Comparison of ENCODE assay signal across 26 mouse cellular contexts in the genomic region with DNA sequence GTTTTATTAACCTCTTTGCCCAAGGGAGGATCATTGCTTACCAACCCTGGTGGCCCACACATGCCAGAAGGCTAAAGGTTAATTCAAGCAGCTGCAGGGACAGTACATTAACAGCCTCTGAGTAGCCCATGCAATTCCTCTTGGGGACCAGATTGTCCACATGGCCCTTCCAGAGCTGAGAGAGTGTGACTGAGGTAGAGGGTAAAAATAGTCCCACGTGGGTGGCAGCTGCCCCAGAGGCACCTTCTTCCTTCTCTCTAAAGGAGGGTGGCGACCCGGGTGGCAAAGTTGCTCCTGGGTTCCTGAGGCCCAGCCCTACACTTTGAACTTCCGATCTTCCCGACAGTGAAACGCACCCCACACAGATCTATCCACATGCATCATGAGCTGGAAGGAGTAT. TPM values are rescaled to one million over a fixed set of nuclear protein-coding genes. Genes with fewer than 3 reads are reported as not detected.
"Had no signal": no experiment of that assay in that cellular context is flagged by ENCODE, and none has a peak within 500 bp of the region (broad histone marks: within the 10 kb centered on the region; RNA-seq: fewer than 3 reads in every experiment).

No protein-coding gene starts in this region.

- H3K27ac ChIP-seq: intestine, embryonic 15.5 days; left cerebral cortex, adult 2 months; limb, embryonic 13.5 days; liver, embryonic 13.5 days; macrophage; midbrain, embryonic 10.5 days; neural tube, embryonic 12.5 days; neural tube, embryonic 15.5 days had no signal

- ATAC-seq: intestine, embryonic 15.5 days; lung, postnatal 0 days had no signal

- H3K4me2 ChIP-seq: intestine, embryonic 15.5 days; limb, embryonic 13.5 days; liver, embryonic 13.5 days; lung, embryonic 14.5 days; neural tube, embryonic 12.5 days; neural tube, embryonic 15.5 days had no signal

- H3K9me3 ChIP-seq: intestine, embryonic 15.5 days; limb, embryonic 13.5 days; liver, embryonic 13.5 days; neural tube, embryonic 12.5 days; neural tube, embryonic 15.5 days had no signal

- H3K4me3 ChIP-seq: intestine, embryonic 15.5 days; left cerebral cortex, adult 2 months; limb, embryonic 13.5 days; liver, embryonic 13.5 days; midbrain, embryonic 10.5 days; neural tube, embryonic 12.5 days; neural tube, embryonic 15.5 days had no signal

- H3K9ac ChIP-seq: intestine, embryonic 15.5 days; limb, embryonic 13.5 days; liver, embryonic 13.5 days; lung, embryonic 14.5 days; neural tube, embryonic 12.5 days; neural tube, embryonic 15.5 days had no signal

- H3K36me3 ChIP-seq: intestine, embryonic 15.5 days; limb, embryonic 13.5 days; liver, embryonic 13.5 days; midbrain, embryonic 10.5 days; neural tube, embryonic 12.5 days; neural tube, embryonic 15.5 days had no signal

- DNase-seq: kidney, adult 11 months; kidney, adult 8-10 months; kidney, postnatal 25 days; layer of hippocampus, postnatal 36 days; left cerebral cortex, postnatal 4 days; liver, embryonic 13.5 days; lung, embryonic 14.5 days; midbrain, embryonic 14.5 days; right cerebral cortex, adult 18-20 months; right cerebral cortex, postnatal 14 days; right cerebral cortex, postnatal 4 days; thymus, adult 2 months; thymus, postnatal 14 days; thymus, postnatal 4 days had no signal

RNA-seq across cellular contexts. Expression of a gene that starts 3.1 kb away (rescaled TPM):
- polyA plus RNA-seq: kidney, embryonic 16.5 days; liver, adult 2 months; liver, embryonic 13.5 days; liver, embryonic 16.5 days; lung, embryonic 14.5 days; macrophage; midbrain, embryonic 10.5 days; neural tube, embryonic 12.5 days; stomach, embryonic 14.5 days had no signal

RNA-seq across cellular contexts. Expression of a gene that starts 7.6 kb away (rescaled TPM):
- polyA plus RNA-seq: intestine, embryonic 15.5 days; kidney, embryonic 16.5 days; limb, embryonic 13.5 days; liver, adult 2 months; liver, embryonic 13.5 days; liver, embryonic 16.5 days; lung, embryonic 14.5 days; lung, postnatal 0 days; macrophage; midbrain, embryonic 10.5 days; midbrain, embryonic 14.5 days; neural tube, embryonic 12.5 days; neural tube, embryonic 15.5 days; stomach, embryonic 14.5 days; thymus, adult 2 months had no signal

RNA-seq across cellular contexts. Expression of a gene that starts 25.4 kb away (rescaled TPM):
- polyA plus RNA-seq: intestine, embryonic 15.5 days; kidney, embryonic 16.5 days; limb, embryonic 13.5 days; liver, adult 2 months; liver, embryonic 13.5 days; liver, embryonic 16.5 days; lung, embryonic 14.5 days; lung, postnatal 0 days; macrophage; midbrain, embryonic 10.5 days; midbrain, embryonic 14.5 days; neural tube, embryonic 12.5 days; neural tube, embryonic 15.5 days; stomach, embryonic 14.5 days; thymus, adult 2 months had no signal
